Mouse (Mus musculus): ENCODE results near the gene Hspb8. TPM values are rescaled to one million over a fixed set of nuclear protein-coding genes. Genes with fewer than 3 reads are reported as not detected.
"Not testable (repeated sequence)": the region's sequence is repeated elsewhere in the genome, so short reads cannot be mapped to it uniquely, and the experiment has no call there.

The Hspb8 gene
- polyA plus RNA-seq, 2 experiments from 2014 or later: not detected

GRCm38 (mm10) chr5:116426701-116427100 is 4.0 kb upstream of the Hspb8 start:
- ATAC-seq: no peak

GRCm38 (mm10) chr5:116425709-116426108 is 3.0 kb upstream of the Hspb8 start:
- not testable (repeated sequence) for ATAC-seq

- ATAC-seq: no peak
Measured at GRCm38 (mm10) chr5:116425273-116425672, 2.6 kb upstream of the Hspb8 start.

GRCm38 (mm10) chr5:116423746-116424145 is 1.1 kb upstream of the Hspb8 start:
- no peak for ATAC-seq

- ATAC-seq: no peak
Measured at GRCm38 (mm10) chr5:116421791-116422481, 728 bp downstream of the Hspb8 start.

- no peak for ATAC-seq
Measured at GRCm38 (mm10) chr5:116420759-116421225, 1.9 kb downstream of the Hspb8 start.

- ATAC-seq: no peak
Measured at GRCm38 (mm10) chr5:116420213-116420612, 2.5 kb downstream of the Hspb8 start.

- ATAC-seq: no peak
Measured at GRCm38 (mm10) chr5:116419322-116420045, 3.2 kb downstream of the Hspb8 start.

GRCm38 (mm10) chr5:116416208-116416607 is 6.5 kb downstream of the Hspb8 start:
- no peak for ATAC-seq

- ATAC-seq: no peak
Measured at GRCm38 (mm10) chr5:116409689-116410590, 12.7 kb downstream of the Hspb8 start.

- no peak for ATAC-seq
Measured at GRCm38 (mm10) chr5:116408965-116409364, 13.7 kb downstream of the Hspb8 start.

GRCm38 (mm10) chr5:116407936-116408335 is 14.7 kb downstream of the Hspb8 start:
- no peak for ATAC-seq

GRCm38 (mm10) chr5:116407321-116407720 is 15.3 kb downstream of the Hspb8 start:
- ATAC-seq: no peak

GRCm38 (mm10) chr5:116406507-116406906 is 16.2 kb downstream of the Hspb8 start:
- ATAC-seq: no peak

- ATAC-seq: no peak
Measured at GRCm38 (mm10) chr5:116405934-116406333, 16.7 kb downstream of the Hspb8 start.

- no peak for ATAC-seq
Measured at GRCm38 (mm10) chr5:116404063-116404462, 18.6 kb downstream of the Hspb8 start.

- ATAC-seq: no peak
Measured at GRCm38 (mm10) chr5:116400801-116401200, 21.9 kb downstream of the Hspb8 start.

GRCm38 (mm10) chr5:116400042-116400730 is 22.5 kb downstream of the Hspb8 start:
- no peak for ATAC-seq

GRCm38 (mm10) chr5:116396104-116396503 is 26.6 kb downstream of the Hspb8 start:
- no peak for ATAC-seq

GRCm38 (mm10) chr5:116392603-116393002 is 30.1 kb downstream of the Hspb8 start:
- no peak for ATAC-seq

GRCm38 (mm10) chr5:116389856-116390542 is 32.7 kb downstream of the Hspb8 start:
- no peak for ATAC-seq

GRCm38 (mm10) chr5:116389321-116389720 is 33.3 kb downstream of the Hspb8 start:
- ATAC-seq: no peak

Data from CD4-positive, CD25-positive, alpha-beta regulatory T cell, adult 4 months (primary cell).